Mouse (Mus musculus): ENCODE data around the gene Wwox.

DNA sequence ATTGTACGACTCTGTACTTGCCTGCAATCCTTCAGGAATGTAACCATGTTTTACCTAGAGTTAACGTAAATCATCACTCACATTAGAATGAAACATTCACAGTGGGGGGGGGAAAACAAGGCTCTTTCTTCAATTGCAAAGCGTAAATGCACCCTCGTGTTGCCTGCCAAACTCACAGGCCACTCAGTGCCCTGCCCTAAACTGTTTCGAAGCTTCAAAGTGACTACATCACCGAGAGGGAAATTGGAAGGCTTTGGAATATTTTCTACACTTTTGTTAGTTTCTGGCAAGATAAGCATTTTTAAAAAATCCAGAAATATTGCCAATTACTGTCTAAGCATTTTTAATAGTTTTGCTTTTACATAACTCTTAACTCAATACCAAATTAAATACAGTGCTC is 231.3 kb downstream of the Wwox start:
- TF ChIP-seq POLR2A (IDR thresholded peaks at IDR 0.05; ENCODE audit: control insufficient read depth, low read depth, low read length) (no peak), CTCF (IDR thresholded peaks at IDR 0.05; ENCODE audit: control insufficient read depth, insufficient read depth, insufficient replicate concordance, low read depth, low read length) (no peak)
